In genomic region chr1:185695394-185695793, GRCm38 (mm10) we compare ENCODE assay signal across 19 mouse cellular contexts.
"Had no signal": no experiment of that assay in that cellular context is flagged by ENCODE, and none has a peak within 500 bp of the region (broad histone marks: within the 10 kb centered on the region; RNA-seq: fewer than 3 reads in every experiment).

No protein-coding gene starts in this region.

- DNase-seq: liver, postnatal 0 days; lung, adult 2 months; lung, postnatal 4 days; midbrain, embryonic 14.5 days; retina, postnatal 1 day; right cerebral cortex, adult 18-20 months; right cerebral cortex, postnatal 25 days; right cerebral cortex, postnatal 4 days; thymus, adult 2 months; thymus, postnatal 25 days; thymus, postnatal 4 days had no signal

- H3K27ac ChIP-seq: lung, embryonic 15.5 days; midbrain, embryonic 10.5 days; midbrain, embryonic 12.5 days; neural tube, embryonic 13.5 days; neural tube, embryonic 15.5 days; stomach, embryonic 15.5 days; stomach, postnatal 0 days had no signal

- H3K4me3 ChIP-seq: lung, embryonic 15.5 days; midbrain, embryonic 10.5 days; midbrain, embryonic 12.5 days; myocyte; neural tube, embryonic 13.5 days; neural tube, embryonic 15.5 days; stomach, embryonic 15.5 days had no signal
